Comparison of ENCODE assay signal across 8 mouse cellular contexts in the genomic region with DNA sequence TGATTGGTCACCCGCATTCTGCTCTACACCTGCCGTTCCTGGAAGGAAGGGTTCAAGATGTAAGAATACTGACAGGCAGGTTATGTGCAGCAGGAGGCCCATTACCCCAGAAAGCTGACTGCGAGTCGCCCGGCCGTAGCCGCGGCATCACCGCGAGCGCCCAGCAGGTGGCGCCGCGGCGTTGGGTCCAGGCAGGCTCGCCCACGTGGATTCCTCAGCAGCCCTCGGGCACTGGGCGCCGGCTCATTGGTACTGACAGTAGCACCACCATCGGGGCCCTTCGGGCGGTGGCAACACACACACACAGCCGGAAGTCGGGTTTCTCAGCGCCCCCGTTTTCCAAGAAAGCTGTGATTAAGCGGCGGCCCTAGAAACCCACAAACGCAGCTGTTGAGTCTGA. TPM values are rescaled to one million over a fixed set of nuclear protein-coding genes. Genes with fewer than 3 reads are reported as not detected.
DNase-seq lines count a peak whose midpoint lies in the region; ATAC-seq and TF ChIP-seq lines count a peak whose summit lies in the region.

No protein-coding gene starts in this region.

- TF ChIP-seq POLR2A in testis, adult 2 months (IDR thresholded peaks at IDR 0.05; ENCODE audit: control insufficient read depth, low read depth, low read length), result no peak

- no peaks in the 10 kb centered on the region for H3K9me3 ChIP-seq in limb, embryonic 13.5 days

- DNase-seq in urinary bladder, postnatal 25 days (ENCODE audit: low spot score), result peak; percentile 59
- no peak for DNase-seq in urinary bladder, adult 2 months (ENCODE audit: low spot score)
- peak; percentile 84 for DNase-seq in cerebellum, adult 9-11 months
- peak; percentile 72 to 73 for DNase-seq in frontal cortex, postnatal 10 days (ENCODE audit: low spot score in 2 of 2)
- DNase-seq in kidney, adult 8-10 months, result peak; percentile 41 to 62
- DNase-seq in natural killer cell, adult 2 months (ENCODE audit: low spot score in 2 of 2), result peak; percentile 59 to 67

- no peaks in the 10 kb centered on the region for H3K36me3 ChIP-seq in limb, embryonic 13.5 days
- H3K36me3 ChIP-seq in testis, adult 2 months (ENCODE audit: control insufficient read depth, insufficient read depth, low read length), result no peaks in the 10 kb centered on the region

- H3K9ac ChIP-seq in limb, embryonic 13.5 days, result no peak overlapping the region

- peaks cover 5% of the 10 kb centered on the region; the same call in 1 of the 2 replicates for H3K4me1 ChIP-seq in limb, embryonic 13.5 days
- H3K4me1 ChIP-seq in testis, adult 2 months (ENCODE audit: control insufficient read depth, insufficient read depth, low read length), result peaks cover 3% of the 10 kb centered on the region

- ATAC-seq in limb, embryonic 13.5 days (ENCODE audit: low FRiP score, low read depth), result no peak

- 3% methylated on average over 30 of the region's 30 CpGs for WGBS in limb, embryonic 13.5 days

- H3K27me3 ChIP-seq in limb, embryonic 13.5 days, result peaks cover 40% of the 10 kb centered on the region
- no peaks in the 10 kb centered on the region for H3K27me3 ChIP-seq in testis, adult 2 months (ENCODE audit: control insufficient read depth, insufficient read depth, low read length)

- peak overlapping the region; percentile 30 for H3K4me2 ChIP-seq in limb, embryonic 13.5 days (replicated peaks)

- H3K27ac ChIP-seq in limb, embryonic 13.5 days, result no peak overlapping the region
- no peak overlapping the region for H3K27ac ChIP-seq in testis, adult 2 months (ENCODE audit: control insufficient read depth, insufficient read depth, low read depth, low read length)

- peak; percentile 88 for TF ChIP-seq CTCF in testis, adult 2 months (IDR thresholded peaks at IDR 0.05; ENCODE audit: control insufficient read depth, insufficient read depth, insufficient replicate concordance, low read depth, low read length)

- H3K4me3 ChIP-seq in limb, embryonic 13.5 days, result no peak overlapping the region
- peak overlapping the region; percentile 66 for H3K4me3 ChIP-seq in testis, adult 2 months (ENCODE audit: control insufficient read depth, low read depth, low read length)

RNA-seq across cellular contexts. Expression of a gene that starts 14.7 kb away (rescaled TPM):
- 7.9 and 11.9 TPM in 2 replicates for polyA plus RNA-seq in urinary bladder, adult 2 months (2012; rRNA removed)
- polyA plus RNA-seq in limb, embryonic 13.5 days (2015; fragmentation: Nextera tagmentation; extraction: Ambion mirVana), result 6.8 and 7.5 TPM in 2 replicates
- 0.27 and 0.35 TPM in 2 replicates for polyA plus RNA-seq in testis, adult 2 months (2012; rRNA removed)

RNA-seq across cellular contexts. Expression of a gene that starts 24.1 kb away (rescaled TPM):
- 12.8 and 15.4 TPM in 2 replicates for polyA plus RNA-seq in urinary bladder, adult 2 months (2012; rRNA removed)
- polyA plus RNA-seq in limb, embryonic 13.5 days (2015; fragmentation: Nextera tagmentation; extraction: Ambion mirVana), result 20.0 and 22.4 TPM in 2 replicates
- 6.1 and 6.5 TPM in 2 replicates for polyA plus RNA-seq in testis, adult 2 months (2012; rRNA removed)

RNA-seq across cellular contexts. Expression of a gene that starts 26.3 kb away (rescaled TPM):
- 0.57 and 0.72 TPM in 2 replicates for polyA plus RNA-seq in urinary bladder, adult 2 months (2012; rRNA removed)
- polyA plus RNA-seq in limb, embryonic 13.5 days (2015; fragmentation: Nextera tagmentation; extraction: Ambion mirVana), result 0.95 and 1.2 TPM in 2 replicates
- 0.18 and 0.28 TPM in 2 replicates for polyA plus RNA-seq in testis, adult 2 months (2012; rRNA removed)

RNA-seq across cellular contexts. Expression of a gene that starts 33.2 kb away (rescaled TPM):
- 5.4 and 9.1 TPM in 2 replicates for polyA plus RNA-seq in urinary bladder, adult 2 months (2012; rRNA removed)
- 89.9 and 90.4 TPM in 2 replicates for polyA plus RNA-seq in limb, embryonic 13.5 days (2015; fragmentation: Nextera tagmentation; extraction: Ambion mirVana)
- 7.4 and 9.6 TPM in 2 replicates for polyA plus RNA-seq in testis, adult 2 months (2012; rRNA removed)

RNA-seq across cellular contexts. Expression of a gene that starts 39.3 kb away (rescaled TPM):
- polyA plus RNA-seq in urinary bladder, adult 2 months (2012; rRNA removed), result 68.0 and 80.2 TPM in 2 replicates
- 94.2 and 99.2 TPM in 2 replicates for polyA plus RNA-seq in limb, embryonic 13.5 days (2015; fragmentation: Nextera tagmentation; extraction: Ambion mirVana)
- polyA plus RNA-seq in testis, adult 2 months (2012; rRNA removed), result 36.5 and 38.0 TPM in 2 replicates
